Mouse (Mus musculus): ENCODE results near the gene Vcp.

Vcp gene

GRCm38 (mm10) chr4:42941396-42941795 lies 58.9 kb downstream of the Vcp start:
- no peak for DNase-seq

DNA sequence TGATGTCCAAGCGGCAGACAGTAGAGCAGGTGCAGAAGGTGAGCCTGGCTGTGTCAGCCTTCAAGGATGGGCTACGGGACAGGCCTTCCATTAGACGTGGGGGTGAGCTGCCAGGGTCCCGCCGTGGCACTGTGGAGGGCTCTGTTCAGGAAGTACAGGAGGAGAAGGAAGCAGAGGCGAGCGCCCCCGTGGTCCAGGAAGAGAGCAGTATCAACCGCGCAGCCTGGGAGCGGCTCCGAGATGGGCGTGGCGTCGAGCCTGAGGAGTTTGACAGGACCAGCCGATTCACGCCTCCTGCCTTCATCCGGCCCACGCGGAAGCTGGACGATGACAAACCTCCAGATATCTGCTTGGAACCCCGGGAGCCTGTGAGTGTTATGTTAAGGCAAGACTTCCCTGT lies 66.7 kb downstream of the Vcp start:
- no peak for DNase-seq

GRCm38 (mm10) chr4:42932229-42932969 lies 67.9 kb downstream of the Vcp start:
- no peak for DNase-seq
